Mouse (Mus musculus) stomach, postnatal 0 days (tissue): ENCODE results near the gene Nfkbiz.

ENCODE experiments used
- CTCF ChIP-seq: IDR thresholded peaks from 2 replicates; pipeline ENCODE4 v1.5.1; 2016; ENCODE audit warnings: antibody characterized with exemption, low read depth, mild to moderate bottlenecking, moderate library complexity
- EP300 ChIP-seq: optimal IDR thresholded peaks from 2 replicates; pipeline ENCODE3; 2016; ENCODE audit warnings: antibody characterized with exemption

DNA sequence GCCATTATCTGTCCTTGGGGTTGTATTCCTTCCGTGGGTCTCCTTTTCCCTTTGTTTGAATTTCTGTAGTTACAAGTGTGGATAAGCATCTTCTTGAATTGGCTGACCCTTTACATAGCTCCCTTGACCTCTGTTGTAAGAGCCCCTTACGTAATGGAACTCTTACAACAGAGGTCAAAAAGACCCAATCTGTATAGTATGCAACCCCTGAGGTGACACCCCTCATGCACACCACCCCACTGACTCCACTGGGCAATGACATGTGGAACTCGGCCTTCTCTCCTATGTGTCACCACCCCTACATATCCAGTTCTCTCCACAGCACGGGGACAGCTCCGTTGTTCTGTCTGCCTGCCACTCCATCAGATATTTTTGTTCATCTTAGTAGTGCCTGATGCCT, 56.9 kb downstream of the Nfkbiz start:
- no peak for TF ChIP-seq CTCF
- TF ChIP-seq EP300 = no peak
